Mouse (Mus musculus) kidney, postnatal 14 days (tissue): Measurements from ENCODE around the gene Ssbp4.

Experiments
- DNase-seq: peaks from one replicate; pipeline ENCODE4 v3.0.0; 2022; ENCODE audit warnings: mixed read lengths

Gene Ssbp4

GRCm38 (mm10) chr8:70549412-70550184 is 59.1 kb downstream of the Ssbp4 start:
- DNase-seq = no peak

GRCm38 (mm10) chr8:70547762-70548161 is 60.9 kb downstream of the Ssbp4 start:
- DNase-seq = no peak
